Mouse (Mus musculus) G1E (cell line): ENCODE results near the gene Sgsm3.

Source experiments
- CTCF ChIP-seq: IDR thresholded peaks from 2 replicates; pipeline ENCODE4 v1.5.1; 2012; ENCODE audit warnings: low read depth, low read length, inconsistent platforms, mixed read lengths
- GATA1 ChIP-seq: IDR thresholded peaks from 2 replicates; pipeline ENCODE4 v1.6.1; 2012; ENCODE audit warnings: borderline replicate concordance, low read length, inconsistent platforms, mixed read lengths
- GATA2 ChIP-seq: IDR thresholded peaks from 2 replicates; pipeline ENCODE4 v1.6.1; 2012; ENCODE audit warnings: low read depth, low read length, inconsistent platforms, borderline replicate concordance

- TF ChIP-seq CTCF = no peak
- no peak for TF ChIP-seq GATA2
- no peak for TF ChIP-seq GATA1
These were observed 10.8 kb downstream of the Sgsm3 start for GRCm38 (mm10) chr15:80988331-80988730.
